Mouse (Mus musculus): ENCODE data around the gene Ocm.
A peak's percentile ranks its signal among the peaks of the same experiment; 100 is the strongest.
"Not testable (repeated sequence)": the region's sequence is repeated elsewhere in the genome, so short reads cannot be mapped to it uniquely, and the experiment has no call there.

The Ocm gene

DNA sequence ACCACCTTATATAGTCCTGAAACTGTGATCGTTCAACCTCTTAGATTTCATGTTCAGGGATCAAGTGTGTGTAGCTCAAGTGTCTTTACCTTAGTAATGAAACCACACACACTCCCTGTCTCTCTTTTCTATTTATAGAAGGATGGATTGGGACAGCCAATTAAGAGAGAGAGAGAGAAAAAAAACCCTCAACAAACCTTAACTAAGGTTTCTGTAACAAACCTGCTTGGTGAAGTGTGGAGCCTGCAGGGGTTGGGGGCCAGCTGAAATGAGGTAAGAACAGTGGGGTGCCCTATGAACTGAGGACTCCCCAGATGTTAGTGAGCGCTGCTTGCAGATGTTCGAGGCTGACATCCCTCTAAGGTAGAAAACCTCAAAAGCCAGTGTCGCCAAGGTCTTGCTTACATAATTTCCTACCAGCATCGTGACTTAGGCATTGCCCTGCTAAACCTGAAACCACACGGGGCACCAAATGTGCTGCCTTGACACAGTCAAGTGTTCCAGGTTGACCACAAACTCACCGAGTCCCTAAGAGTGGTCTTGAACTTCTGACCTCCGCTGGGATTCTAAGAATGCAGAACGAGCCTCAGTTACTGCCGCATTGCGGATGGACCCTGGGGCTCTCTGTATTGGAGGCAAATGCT lies at the start of gene Ocm:
TSS of gene Ocm (minus strand) at position 51 of the 644 bp plus-strand sequence.
- no peak for DNase-seq (ENCODE audit: low spot score in 2 of 2)

DNA sequence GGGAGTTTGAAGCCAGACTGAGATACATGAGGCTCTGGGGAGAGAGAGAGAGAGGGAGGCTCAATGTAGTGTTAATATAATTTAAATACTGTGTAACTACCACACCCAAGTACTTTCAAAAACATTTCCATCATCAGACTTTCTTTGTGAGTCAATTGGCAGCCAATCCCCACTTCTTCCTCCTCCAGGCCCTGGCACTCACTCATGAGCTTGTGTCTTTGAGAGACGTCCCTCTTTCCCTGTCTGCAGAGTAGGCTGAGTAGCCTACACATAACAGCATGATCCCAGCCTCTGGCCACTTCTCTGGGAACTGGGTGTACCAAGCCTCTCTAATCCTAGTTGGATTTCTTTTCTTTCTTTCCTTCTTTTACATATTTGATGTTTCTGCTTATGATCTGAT lies 44.8 kb upstream of the Ocm start:
- DNase-seq (ENCODE audit: low spot score in 2 of 2): no peak

DNA sequence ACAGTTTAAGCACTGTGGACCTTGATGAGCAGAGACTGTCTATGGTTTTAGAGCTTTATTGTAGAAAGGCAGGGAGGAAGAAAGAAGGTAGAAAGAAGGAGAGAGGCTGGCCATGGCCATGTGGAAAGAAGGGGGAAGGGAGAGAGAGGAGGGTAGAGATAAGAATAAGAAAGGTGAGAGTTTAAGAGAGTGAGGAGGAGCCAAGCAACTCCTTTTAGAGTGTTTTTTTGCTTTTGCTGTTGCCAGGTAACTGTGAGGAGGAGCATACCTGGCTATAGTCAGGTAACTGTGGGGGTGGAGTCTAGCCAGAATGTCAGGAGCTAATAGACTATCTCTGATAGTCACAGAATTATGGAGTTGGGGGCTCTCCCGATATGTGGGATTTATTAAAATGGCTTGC lies 43.6 kb upstream of the Ocm start:
- DNase-seq (ENCODE audit: low spot score in 2 of 2): no peak

DNA sequence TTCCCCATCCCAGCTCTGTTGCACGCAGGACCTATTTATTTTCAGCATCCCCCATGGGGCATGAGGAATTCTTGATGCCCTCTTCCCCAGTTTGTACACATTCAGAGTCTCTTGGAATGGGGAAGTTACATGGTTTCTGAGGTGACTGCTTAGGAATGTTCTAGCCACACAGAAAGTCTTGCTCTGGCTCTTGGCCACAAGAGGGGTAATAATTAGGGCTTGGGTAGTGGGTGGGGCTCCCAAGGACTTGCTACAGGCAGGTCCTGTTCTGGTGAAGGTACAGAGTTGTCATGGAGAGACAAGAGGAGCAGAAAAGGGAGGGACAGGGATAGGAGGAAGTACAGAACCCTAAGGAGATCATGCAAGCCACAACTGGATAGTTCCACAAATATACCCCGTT lies 39.6 kb upstream of the Ocm start:
- no peak for DNase-seq (ENCODE audit: low spot score in 2 of 2)

DNA sequence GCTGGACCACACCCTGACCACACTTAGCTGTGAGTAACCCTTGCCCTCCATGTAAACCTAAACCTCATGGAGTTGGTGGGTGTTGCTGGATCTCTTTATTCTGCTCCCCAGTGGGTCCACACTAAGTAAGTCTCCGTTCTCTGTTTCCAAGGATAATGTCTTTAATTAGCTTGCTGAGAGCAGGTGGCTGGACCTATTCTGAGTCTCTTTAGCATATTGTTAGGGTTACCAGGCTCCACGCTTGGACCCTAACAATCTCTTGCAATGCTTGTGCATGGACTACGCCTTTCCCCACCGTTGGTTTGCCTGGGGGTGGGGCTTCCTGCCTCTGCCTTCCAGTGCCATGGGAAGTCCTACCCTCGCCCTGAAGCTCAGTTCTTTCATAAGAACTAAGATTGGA lies 37.6 kb upstream of the Ocm start:
- DNase-seq (ENCODE audit: low spot score in 2 of 2): no peak

DNA sequence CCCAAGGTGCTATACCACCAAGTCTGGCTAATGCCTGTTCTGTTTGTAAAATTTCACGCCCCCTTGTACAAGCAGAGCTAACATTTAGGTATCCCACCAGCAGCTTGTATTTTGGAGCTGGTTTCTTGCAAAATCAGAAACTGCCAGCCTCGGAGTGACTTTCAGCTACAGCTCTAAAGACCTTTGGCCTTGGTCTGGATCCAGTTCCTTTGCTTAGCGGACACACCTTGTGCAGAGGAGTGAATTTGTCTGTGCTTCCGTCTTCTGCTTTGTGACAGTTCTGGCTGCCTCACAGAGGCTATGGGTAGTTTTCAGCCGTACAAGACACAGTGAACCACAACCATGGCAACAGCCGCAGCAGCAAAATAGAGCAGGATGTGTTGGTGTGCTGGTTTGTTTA lies 27.9 kb upstream of the Ocm start:
- DNase-seq (ENCODE audit: low spot score in 2 of 2): no peak

DNA sequence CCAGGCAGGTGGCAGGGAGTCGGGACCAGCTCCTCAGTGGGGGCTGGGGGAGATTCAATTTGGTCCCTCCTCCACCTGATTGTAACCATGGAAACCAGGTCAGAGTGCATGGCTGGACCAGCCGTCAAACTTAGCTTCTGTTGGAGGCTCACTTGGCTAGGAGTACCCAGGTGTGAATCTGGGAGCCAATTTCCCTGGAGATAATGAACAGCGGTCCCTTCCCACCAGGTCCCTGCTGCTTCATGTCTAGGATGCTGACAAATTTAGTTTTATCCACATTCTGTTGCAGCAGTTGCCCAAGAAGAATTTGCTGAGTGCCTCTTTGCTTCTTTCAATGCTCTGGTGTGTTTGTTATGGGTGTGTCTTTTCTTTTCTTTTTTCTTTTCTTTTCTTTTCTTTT lies 27.0 kb upstream of the Ocm start:
- DNase-seq (ENCODE audit: low spot score in 2 of 2): no peak

DNA sequence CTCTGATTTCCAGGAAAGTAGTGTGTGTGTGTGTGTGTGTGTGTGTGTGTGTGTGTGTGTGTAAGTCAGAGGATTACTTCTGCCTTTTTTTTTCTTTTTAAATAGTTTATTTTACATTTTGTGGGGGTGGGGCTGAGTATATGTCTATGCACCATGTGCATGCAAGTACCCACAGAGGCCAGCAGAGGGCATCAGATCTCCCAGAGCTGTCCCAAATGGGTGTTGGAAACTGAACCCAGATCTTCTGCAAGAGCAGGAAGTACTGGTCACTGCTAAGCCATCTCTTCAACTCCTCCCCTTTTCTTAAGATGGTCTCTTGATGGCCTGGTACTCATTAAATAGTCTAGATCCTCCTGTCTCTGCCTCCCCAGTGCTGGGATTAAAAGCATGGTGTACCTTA lies 24.8 kb upstream of the Ocm start:
- DNase-seq (ENCODE audit: low spot score in 2 of 2): no peak

DNA sequence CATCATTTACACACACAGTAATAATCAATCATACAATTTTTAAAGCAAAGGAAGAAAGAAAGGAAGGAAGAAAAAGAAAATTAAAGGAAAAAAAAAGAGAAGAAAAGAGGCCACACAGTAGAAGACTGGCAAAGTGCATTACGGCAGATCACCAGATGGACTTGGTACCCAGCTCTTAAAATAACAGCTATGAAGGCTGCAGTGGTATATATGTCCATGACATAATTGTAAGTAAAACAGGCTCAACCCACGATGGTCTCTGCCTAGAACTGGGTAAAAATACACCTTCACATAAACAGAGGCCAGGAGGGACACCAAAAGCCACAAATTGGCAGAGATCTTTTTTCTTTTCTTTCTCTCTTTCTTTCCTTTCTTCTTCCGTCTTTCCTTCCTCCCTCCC lies 23.4 kb upstream of the Ocm start:
- no peak for DNase-seq (ENCODE audit: low spot score in 2 of 2)

DNA sequence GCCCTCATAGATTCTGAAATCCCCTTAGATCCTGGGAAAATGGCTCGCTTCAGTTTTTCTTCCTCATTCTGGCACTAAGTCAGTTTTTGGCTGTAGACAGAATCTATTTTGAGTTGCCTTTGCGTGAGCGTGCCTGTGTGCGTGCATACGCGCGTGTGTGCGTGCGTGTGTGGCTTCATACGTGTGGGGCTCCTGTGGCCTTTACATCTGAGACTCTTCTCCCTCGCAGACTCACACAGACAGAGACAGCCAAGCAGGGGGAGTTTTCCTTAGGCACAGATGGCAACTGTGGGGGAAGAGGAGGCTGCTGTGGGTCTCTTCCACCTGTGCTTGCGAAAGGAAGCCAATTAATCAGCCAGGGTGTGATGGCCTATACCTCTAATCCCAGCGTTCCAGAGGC lies 20.9 kb upstream of the Ocm start:
- DNase-seq (ENCODE audit: low spot score in 2 of 2): peak in 1 of 2 experiments; percentile 68

DNA sequence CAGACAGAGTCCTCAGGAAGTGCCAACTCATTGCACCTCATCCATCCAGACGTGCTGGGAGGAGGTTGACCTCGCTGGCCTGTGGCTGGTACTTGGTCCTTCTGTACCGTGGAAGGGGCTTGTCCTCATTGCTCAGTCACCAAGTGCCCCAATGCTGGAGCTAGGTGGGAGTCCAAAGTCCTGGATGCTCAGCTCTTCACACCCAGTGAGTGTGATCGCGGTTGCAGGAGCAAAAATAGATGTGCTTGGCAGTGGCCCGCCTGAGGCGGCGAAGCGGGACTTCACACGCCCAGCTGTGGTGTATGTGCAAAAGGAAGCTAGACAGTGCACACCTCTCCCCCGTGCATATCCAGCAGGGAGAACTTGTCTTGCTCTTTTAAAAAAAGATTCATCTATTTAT lies 16.7 kb upstream of the Ocm start:
- peak in 1 of 2 experiments; percentile 31 for DNase-seq (ENCODE audit: low spot score in 2 of 2)

DNA sequence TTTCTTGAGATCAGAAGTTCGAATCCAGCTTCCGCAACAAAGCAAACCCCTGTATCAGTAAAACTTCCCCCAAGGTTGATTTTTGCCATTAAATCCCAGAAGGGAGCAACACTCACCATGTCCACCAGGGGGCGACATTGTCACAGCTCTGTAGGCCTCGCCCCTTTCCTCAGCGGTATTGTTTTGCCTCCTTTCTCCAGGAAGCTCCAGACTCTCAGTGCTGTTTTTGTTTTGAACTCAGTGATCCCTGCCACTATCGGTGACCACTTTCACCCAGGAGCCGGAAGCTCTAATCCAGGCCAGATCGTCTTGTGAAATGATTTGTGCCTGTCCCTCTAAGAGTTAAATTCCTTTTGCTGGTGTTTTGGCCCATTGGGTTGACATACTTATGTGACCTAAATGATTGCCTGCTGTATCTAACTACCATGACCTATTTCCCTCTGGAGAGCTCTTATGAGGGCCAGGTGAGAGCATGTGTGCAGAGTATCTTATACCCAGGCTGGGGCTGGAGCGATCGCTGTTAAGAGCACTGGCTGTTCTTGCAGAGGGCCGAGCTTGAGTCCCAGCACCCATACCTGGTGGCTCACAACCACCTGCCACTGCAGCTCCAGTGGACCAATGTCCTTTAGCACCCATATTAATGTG lies 14.4 kb upstream of the Ocm start:
- peak in 1 of 2 experiments; percentile 70 for DNase-seq (ENCODE audit: low spot score in 2 of 2)

DNA sequence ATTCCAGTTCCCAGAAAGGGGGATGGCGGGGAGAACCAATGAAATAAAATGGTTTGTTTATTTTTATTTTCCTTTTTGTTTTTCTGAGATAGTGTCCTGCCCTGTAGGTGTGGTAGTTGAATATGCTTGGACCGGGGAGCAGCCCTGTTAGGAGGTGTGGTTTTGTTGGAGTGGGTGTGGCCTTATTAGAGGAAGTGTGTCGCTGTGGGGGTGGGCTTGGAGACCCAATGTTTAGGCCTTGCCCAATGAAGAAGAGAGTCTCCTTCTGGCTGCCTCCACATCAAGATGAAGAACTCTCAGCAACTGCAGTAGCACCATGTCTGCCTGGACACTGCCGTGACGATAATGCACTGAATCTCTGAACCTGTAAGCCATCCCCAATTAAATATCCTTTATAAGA lies 13.4 kb upstream of the Ocm start:
- DNase-seq (ENCODE audit: low spot score in 2 of 2): no peak

DNA sequence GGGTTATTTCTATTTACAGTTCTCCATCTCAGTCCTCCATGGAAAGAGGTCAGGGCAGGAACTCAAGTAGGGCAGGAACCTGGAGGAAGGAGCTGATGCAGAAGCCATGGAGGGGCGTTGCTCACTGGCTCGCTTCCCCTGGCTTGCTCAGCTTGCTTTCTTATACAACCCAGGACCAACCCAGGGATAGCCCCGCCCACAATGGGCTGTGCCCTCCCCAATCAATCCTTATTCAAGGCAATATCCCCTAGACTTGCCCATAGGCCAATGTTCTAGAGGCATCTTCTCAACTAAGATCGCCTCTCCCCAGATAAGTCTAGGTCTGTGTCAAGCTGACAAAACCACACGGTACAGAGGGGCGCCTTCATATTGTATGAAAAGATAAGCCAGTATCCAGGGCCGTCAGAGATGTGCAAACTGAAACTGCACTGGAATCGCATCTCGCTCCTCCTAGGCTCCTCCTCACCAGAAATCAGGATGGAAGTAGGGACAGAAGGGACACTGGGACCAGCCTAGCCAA lies 12.7 kb upstream of the Ocm start:
- no peak for DNase-seq (ENCODE audit: low spot score in 2 of 2)

DNA sequence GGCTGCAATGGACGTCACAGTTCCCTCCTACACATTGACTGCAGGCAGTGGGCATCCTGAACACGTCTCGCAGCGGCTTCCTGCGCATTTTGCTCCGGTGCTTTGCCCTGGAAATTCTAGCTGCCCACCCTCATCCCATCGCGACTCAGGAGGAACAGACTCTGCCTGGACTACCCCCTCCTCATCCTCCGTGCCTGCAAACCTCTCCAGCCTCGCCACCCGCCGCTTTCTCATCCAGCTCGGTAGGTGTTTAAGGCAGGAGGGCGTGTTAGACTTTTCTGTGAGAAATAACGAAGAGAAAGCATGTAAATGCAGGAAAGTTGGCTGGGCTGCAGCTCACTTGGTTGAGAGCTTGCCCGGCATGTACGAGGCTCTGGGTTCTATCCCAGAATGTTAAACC lies 10.5 kb upstream of the Ocm start:
- DNase-seq (ENCODE audit: low spot score in 2 of 2): no peak

DNA sequence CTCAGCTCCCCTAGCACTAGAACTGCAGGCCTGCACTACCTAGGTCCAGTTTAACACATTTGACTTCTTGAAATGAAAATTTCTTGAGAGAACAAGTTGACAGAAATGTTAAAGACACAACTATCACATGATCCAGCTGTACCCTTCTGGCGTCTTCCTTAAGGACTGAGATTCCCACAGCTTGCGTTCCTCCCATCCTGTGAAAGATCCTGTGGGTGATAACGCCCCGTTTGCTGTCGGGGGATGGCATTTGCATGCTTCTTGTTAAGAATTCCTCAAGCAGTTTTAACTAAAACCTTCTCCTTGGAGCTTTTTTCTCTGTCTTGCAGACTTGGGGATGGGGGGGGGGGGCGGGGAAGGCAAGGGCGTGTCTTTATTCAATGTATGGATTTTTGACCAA lies 8.1 kb upstream of the Ocm start:
- no peak for DNase-seq (ENCODE audit: low spot score in 2 of 2)

DNA sequence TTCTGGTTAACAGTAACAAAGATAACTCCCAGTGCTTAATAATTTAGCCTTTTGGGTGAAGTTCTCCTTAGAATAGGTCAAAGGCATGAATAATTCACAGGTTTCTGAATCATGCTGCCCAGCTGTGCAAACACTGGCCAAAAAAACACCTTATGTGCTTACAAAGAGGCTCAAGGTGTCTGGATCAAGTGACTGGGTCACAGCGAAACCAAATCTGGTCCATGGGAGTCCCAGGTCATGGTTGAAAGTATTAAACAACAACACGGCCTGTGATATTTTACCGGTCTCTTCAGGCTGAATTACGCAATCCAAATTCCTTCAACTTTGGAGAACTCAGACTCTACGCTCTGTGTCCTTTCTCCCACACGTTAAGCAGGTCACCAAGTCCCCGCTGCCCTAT lies 6.0 kb upstream of the Ocm start:
- no peak for DNase-seq (ENCODE audit: low spot score in 2 of 2)

DNA sequence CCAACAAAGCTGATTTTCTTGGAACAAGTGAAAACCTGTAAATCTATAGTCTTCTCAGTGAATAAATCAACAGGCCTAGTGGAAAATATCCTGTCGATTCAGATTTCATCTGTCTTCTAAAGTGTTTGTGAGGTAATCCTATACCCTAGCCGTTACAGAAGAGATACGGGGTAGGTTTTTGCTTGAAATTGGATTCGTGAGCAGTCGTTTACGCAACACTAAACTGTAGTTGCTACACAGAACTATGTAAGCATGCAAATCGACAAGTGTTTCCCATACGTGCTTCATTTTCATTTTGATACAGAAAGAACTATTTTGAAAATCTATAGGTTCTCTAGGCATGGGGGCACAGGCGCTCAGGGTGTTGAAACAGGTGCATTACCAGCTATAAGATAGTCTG lies 10.6 kb downstream of the Ocm start:
- no peak for DNase-seq (ENCODE audit: low spot score in 2 of 2)

DNA sequence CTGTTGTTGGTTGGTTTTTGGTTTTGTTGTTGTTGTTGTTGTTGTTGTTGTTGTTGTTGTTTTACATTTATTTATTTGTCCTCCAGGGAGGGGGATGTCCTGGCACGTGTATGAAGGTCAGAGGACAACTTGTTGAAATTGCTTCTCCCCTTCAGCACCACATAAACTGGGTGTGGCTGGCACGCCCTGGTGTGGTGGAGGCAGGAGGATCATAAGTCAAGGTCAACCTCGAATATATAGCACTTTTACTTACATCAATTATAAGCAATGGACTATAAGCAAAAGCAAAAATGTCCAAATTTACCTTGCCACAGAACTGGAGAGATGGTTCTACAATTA lies 11.2 kb downstream of the Ocm start:
- no peak for DNase-seq (ENCODE audit: low spot score in 2 of 2)

DNA sequence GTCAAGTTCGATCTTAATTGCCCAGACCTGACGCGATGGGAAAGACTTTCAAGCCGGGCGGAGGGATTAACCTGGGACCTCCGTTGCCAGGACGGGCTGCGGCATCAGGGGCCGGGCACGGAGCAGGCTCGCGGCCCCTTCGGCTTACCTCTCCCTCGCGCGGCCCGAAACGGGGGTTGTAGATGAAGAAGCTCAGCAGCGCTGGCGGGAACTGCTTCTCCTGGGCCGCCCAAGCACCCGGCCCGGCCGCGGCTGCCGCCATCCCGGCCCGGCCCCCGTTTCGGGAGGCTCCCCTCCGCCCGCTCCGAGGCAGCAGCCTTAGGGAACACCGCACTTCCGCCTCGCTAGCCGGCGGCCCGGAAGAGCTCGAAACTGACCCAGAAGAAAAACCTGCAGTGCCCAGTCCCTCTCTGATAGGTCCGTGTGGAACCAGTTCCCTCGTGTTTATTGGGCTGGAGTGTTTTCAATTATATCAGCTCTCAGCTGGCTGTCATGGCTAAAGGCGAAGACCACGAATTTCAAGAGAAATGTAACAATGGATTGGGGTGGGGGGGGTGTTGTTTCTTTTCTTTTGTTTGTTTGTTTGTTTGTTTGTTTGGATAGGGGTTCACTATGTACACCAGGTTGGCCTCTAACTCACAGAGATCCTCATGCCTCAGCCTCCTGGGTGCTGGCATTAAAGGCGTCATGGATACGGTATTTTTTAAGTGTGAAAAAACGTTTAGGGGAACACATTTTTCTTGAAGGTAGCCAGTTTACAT lies 11.7 kb downstream of the Ocm start, which contains the start of gene Ccz1:
TSS of gene Ccz1 (minus strand) at position 327 of the 761 bp plus-strand sequence.
- peak; percentile 60 to 77 for DNase-seq (ENCODE audit: low spot score in 2 of 2)

DNA sequence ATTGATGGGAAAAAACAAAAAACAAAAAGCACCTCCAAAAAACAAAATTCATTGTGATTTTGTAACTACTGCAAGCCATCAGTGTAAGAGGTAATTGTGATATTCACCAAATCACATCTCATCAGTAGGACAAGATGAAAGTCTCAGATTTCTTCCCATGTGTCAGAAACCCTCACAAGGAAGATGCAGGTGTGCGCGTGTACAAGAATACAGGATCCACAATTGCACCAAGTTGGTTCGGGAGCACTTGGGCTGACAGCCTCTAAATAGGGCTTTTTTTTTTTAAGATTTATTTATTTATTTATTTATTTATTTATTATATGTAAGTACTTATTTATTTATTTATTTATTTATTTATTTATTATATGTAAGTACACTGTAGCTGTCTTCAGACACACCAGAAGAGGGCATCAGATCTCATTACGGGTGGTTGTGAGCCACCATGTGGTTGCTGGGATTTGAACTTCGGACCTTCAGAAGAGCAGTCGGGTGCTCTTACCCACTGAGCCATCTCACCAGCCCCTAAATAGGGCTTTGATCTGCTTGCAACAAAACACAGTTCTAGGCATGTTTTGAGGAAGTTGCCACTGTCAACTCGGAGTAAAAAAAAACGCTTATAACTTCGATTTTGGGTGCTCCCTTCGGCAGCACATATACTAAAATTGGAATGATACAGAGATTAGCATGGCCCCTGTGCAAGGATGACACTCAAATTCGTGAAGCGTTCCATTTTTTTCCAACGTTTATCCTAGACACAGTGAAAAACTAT lies 12.9 kb downstream of the Ocm start:
- DNase-seq (ENCODE audit: low spot score in 2 of 2): not testable (repeated sequence)

All from frontal cortex, postnatal 10 days (tissue).